Comparison of ENCODE assay signal across 25 mouse cellular contexts in genomic region chr9:3330737-3331384, GRCm38 (mm10). TPM values are rescaled to one million over a fixed set of nuclear protein-coding genes. Genes with fewer than 3 reads are reported as not detected.
DNase-seq lines count a peak whose midpoint lies in the region; ATAC-seq and TF ChIP-seq lines count a peak whose summit lies in the region.
"Had no signal": no experiment of that assay in that cellular context is flagged by ENCODE, and none has a peak within 500 bp of the region (broad histone marks: within the 10 kb centered on the region; RNA-seq: fewer than 3 reads in every experiment).

No protein-coding gene starts in this region.

- 0 out of 2 replicates have a peak overlapping the region, but pooled peaks have one; percentile 1 for H3K9ac ChIP-seq in MEL (ENCODE audit: control insufficient read depth, low read depth, low read length, poor library complexity, severe bottlenecking)
- 0 out of 2 replicates have a peak overlapping the region, but pooled peaks have one; percentile 5 for H3K9ac ChIP-seq in liver, embryonic 11.5 days (ENCODE audit: low read depth, low read length)
- no peak overlapping the region for H3K9ac ChIP-seq in liver, postnatal 0 days (replicated peaks)
- H3K9ac ChIP-seq: embryonic facial prominence, embryonic 13.5 days; heart, embryonic 15.5 days; hindbrain, embryonic 13.5 days; lung, embryonic 15.5 days; midbrain, embryonic 13.5 days had no signal

- TF ChIP-seq RAD21 in MEL (IDR thresholded peaks at IDR 0.05; ENCODE audit: low read depth, low read length) = no peak

- no peak for TF ChIP-seq CTCF in MEL (IDR thresholded peaks at IDR 0.05 in 2 of 3, conservative IDR thresholded peaks at IDR 0.05 in 1 of 3; ENCODE audit: control insufficient read depth in 1 of 3, insufficient read depth in 1 of 3, low read depth in 2 of 3, low read length in 3 of 3, poor library complexity in 1 of 3, severe bottlenecking in 1 of 3)
- no peak for TF ChIP-seq CTCF in liver, postnatal 0 days (IDR thresholded peaks at IDR 0.05; ENCODE audit: low read depth)

- DNase-seq in MEL (ENCODE audit: low read depth, low spot score) = peak; percentile 89
- DNase-seq in c-Kit-negative CD71-positive TER-119-positive erythroid progenitor cells, embryonic 14.5 days (ENCODE audit: low read depth, low spot score) = peak; percentile 68
- DNase-seq in liver, embryonic 11.5 days (ENCODE audit: low spot score) = peak; percentile 34
- DNase-seq in liver, postnatal 0 days = peak; percentile 29
- no peak for DNase-seq in frontal cortex, postnatal 36 days (ENCODE audit: low spot score in 2 of 2)
- DNase-seq in frontal cortex, adult 2 months (ENCODE audit: extremely low spot score in 1 of 2, low spot score in 1 of 2) = no peak
- DNase-seq in left cerebral cortex, postnatal 4 days = no peak
- DNase-seq: adrenal gland, postnatal 36 days; cerebellum, adult 2 months; cerebellum, postnatal 25 days; embryo, embryonic 11 days; gastrocnemius, postnatal 36 days; heart, postnatal 36 days; kidney, adult 18-20 months; kidney, postnatal 4 days; layer of hippocampus, adult 9-11 months; thymus, adult 18-20 months; thymus, postnatal 4 days had no signal

- peak overlapping the region; percentile 50 for H3K4me2 ChIP-seq in liver, embryonic 11.5 days
- H3K4me2 ChIP-seq in liver, postnatal 0 days (ENCODE audit: low read depth, low read length) = peak overlapping the region; percentile 42
- H3K4me2 ChIP-seq: embryonic facial prominence, embryonic 13.5 days; heart, embryonic 15.5 days; hindbrain, embryonic 13.5 days; lung, embryonic 15.5 days; midbrain, embryonic 13.5 days had no signal

- H3K27me3 ChIP-seq in MEL (ENCODE audit: control insufficient read depth in 1 of 2, insufficient read depth in 2 of 2, low read length in 2 of 2) = no peaks in the 10 kb centered on the region
- H3K27me3 ChIP-seq in liver, embryonic 11.5 days (replicated peaks; ENCODE audit: control insufficient read depth, insufficient read depth, low read length) = no peaks in the 10 kb centered on the region
- no peaks in the 10 kb centered on the region for H3K27me3 ChIP-seq in liver, postnatal 0 days (ENCODE audit: insufficient read depth, low read length)
- H3K27me3 ChIP-seq: embryonic facial prominence, embryonic 13.5 days; heart, embryonic 15.5 days; hindbrain, embryonic 13.5 days; lung, embryonic 15.5 days; midbrain, embryonic 13.5 days had no signal

- intact Hi-C loops in left cerebral cortex, postnatal 4 days (cut with DNase I) = no loop called here

- peak; percentile 98 to 99 for TF ChIP-seq EP300 in MEL (IDR thresholded peaks at IDR 0.05; ENCODE audit: low read depth in 1 of 2, low read length in 2 of 2)
- TF ChIP-seq EP300 in liver, postnatal 0 days (IDR thresholded peaks at IDR 0.05; ENCODE audit: low read depth) = peak; percentile 99

- ATAC-seq in liver, embryonic 11.5 days (replicated peaks; ENCODE audit: low FRiP score) = peak; percentile 75
- peak; percentile 78 for ATAC-seq in liver, postnatal 0 days
- ATAC-seq: forebrain, embryonic 16.5 days; midbrain, embryonic 13.5 days had no signal

- peaks cover 5% of the 10 kb centered on the region for H3K79me2 ChIP-seq in MEL (ENCODE audit: control insufficient read depth, insufficient read depth, low read length, poor library complexity)

- TF ChIP-seq POLR2A in MEL (IDR thresholded peaks at IDR 0.05; ENCODE audit: control insufficient read depth in 1 of 2, insufficient read depth in 1 of 2, low read depth in 1 of 2, low read length in 2 of 2, poor library complexity in 1 of 2) = no peak

- peaks cover 0 to 55% of the 10 kb centered on the region in 2 experiments; a peak in 2 of 4 replicates for H3K36me3 ChIP-seq in MEL (ENCODE audit: control insufficient read depth in 1 of 2, insufficient read depth in 2 of 2, low read length in 2 of 2)
- H3K36me3 ChIP-seq in liver, embryonic 11.5 days (ENCODE audit: control insufficient read depth, insufficient read depth, low read length) = no peaks in the 10 kb centered on the region
- no peaks in the 10 kb centered on the region for H3K36me3 ChIP-seq in liver, postnatal 0 days (replicated peaks; ENCODE audit: insufficient read depth, low read length)
- H3K36me3 ChIP-seq: embryonic facial prominence, embryonic 13.5 days; heart, embryonic 15.5 days; hindbrain, embryonic 13.5 days; lung, embryonic 15.5 days; midbrain, embryonic 13.5 days had no signal

- no peak overlapping the region for H3K4me3 ChIP-seq in MEL (ENCODE audit: control insufficient read depth in 1 of 2, insufficient read depth in 1 of 2, low read depth in 2 of 2, low read length in 2 of 2)
- H3K4me3 ChIP-seq in liver, embryonic 11.5 days (ENCODE audit: low read depth, low read length) = no peak overlapping the region
- H3K4me3 ChIP-seq in liver, postnatal 0 days (ENCODE audit: low read depth, low read length) = no peak overlapping the region
- H3K4me3 ChIP-seq: embryonic facial prominence, embryonic 13.5 days; heart, embryonic 15.5 days; hindbrain, embryonic 13.5 days; lung, embryonic 15.5 days; midbrain, embryonic 13.5 days had no signal

- H3K27ac ChIP-seq in MEL (ENCODE audit: control insufficient read depth, low read depth, low read length) = peak overlapping the region; percentile 61
- H3K27ac ChIP-seq in liver, embryonic 11.5 days (ENCODE audit: low read depth, low read length) = peak overlapping the region; percentile 78
- peak overlapping the region; percentile 75 for H3K27ac ChIP-seq in liver, postnatal 0 days (ENCODE audit: low read depth)
- H3K27ac ChIP-seq: embryonic facial prominence, embryonic 13.5 days; heart, embryonic 15.5 days; hindbrain, embryonic 13.5 days; lung, embryonic 15.5 days; macrophage; midbrain, embryonic 13.5 days had no signal

- WGBS in liver, embryonic 11.5 days = 68% methylated on average over 3 of the region's 3 CpGs
- WGBS in liver, postnatal 0 days (ENCODE audit: insufficient replicate concordance) = 48% methylated on average over 3 of the region's 3 CpGs

- peaks cover 37 to 39% of the 10 kb centered on the region in 2 experiments for H3K4me1 ChIP-seq in MEL (ENCODE audit: control insufficient read depth in 1 of 2, insufficient read depth in 2 of 2, low read length in 2 of 2)
- peaks cover 8% of the 10 kb centered on the region for H3K4me1 ChIP-seq in liver, embryonic 11.5 days (replicated peaks; ENCODE audit: control insufficient read depth, insufficient read depth, low read length)
- peaks cover 8% of the 10 kb centered on the region; the same call in 1 of the 2 replicates for H3K4me1 ChIP-seq in liver, postnatal 0 days (ENCODE audit: insufficient read depth)
- H3K4me1 ChIP-seq: embryonic facial prominence, embryonic 13.5 days; heart, embryonic 15.5 days; hindbrain, embryonic 13.5 days; lung, embryonic 15.5 days; midbrain, embryonic 13.5 days had no signal

- no peaks in the 10 kb centered on the region for H3K9me3 ChIP-seq in MEL (replicated peaks; ENCODE audit: insufficient read depth, low read length)
- no peaks in the 10 kb centered on the region for H3K9me3 ChIP-seq in liver, embryonic 11.5 days (ENCODE audit: control insufficient read depth, low read length)
- H3K9me3 ChIP-seq in liver, postnatal 0 days (ENCODE audit: low read length) = no peaks in the 10 kb centered on the region
- H3K9me3 ChIP-seq: embryonic facial prominence, embryonic 13.5 days; heart, embryonic 15.5 days; hindbrain, embryonic 13.5 days; lung, embryonic 15.5 days; midbrain, embryonic 13.5 days had no signal

TF ChIP-seq in MEL, 35 proteins besides CTCF, POLR2A, EP300 and RAD21 (continues in another document):
- TF ChIP-seq MXI1 (IDR thresholded peaks at IDR 0.05; ENCODE audit: low read depth, low read length) (no peak; the same call in 1 of the 2 replicates), MYC (IDR thresholded peaks at IDR 0.05; ENCODE audit: low read depth, low read length) (peak; percentile 54; the same call in 1 of the 2 replicates), NRF1 (IDR thresholded peaks at IDR 0.05; ENCODE audit: insufficient read depth, low read depth, low read length, poor library complexity, severe bottlenecking) (no peak), MAZ (IDR thresholded peaks at IDR 0.05; ENCODE audit: low read depth, low read length) (0 out of 2 replicates have a peak, but pooled peaks have one; percentile 64), ZNF384 (IDR thresholded peaks at IDR 0.05; ENCODE audit: low read depth, low read length) (peak; percentile 50; the same call in 1 of the 2 replicates), BHLHE40 (IDR thresholded peaks at IDR 0.05; ENCODE audit: borderline replicate concordance, low read depth, low read length) (no peak), MYB (IDR thresholded peaks at IDR 0.05; ENCODE audit: low read depth, low read length) (peak; percentile 88), ZMIZ1 (IDR thresholded peaks at IDR 0.05; ENCODE audit: low read depth, low read length) (peak; percentile 64), SIN3A (IDR thresholded peaks at IDR 0.05; ENCODE audit: low read length) (peak; percentile 77), TAL1 (IDR thresholded peaks at IDR 0.05; ENCODE audit: low read length) (peak; percentile 99), GATA1 (IDR thresholded peaks at IDR 0.05; ENCODE audit: low read depth, low read length) (peak; percentile 94), ETS1 (IDR thresholded peaks at IDR 0.05; ENCODE audit: low read depth, low read length) (peak; percentile 86), POLR2AphosphoS2 (IDR thresholded peaks at IDR 0.05; ENCODE audit: low read length) (peak; percentile 52; the same call in 1 of the 2 replicates), TCF12 (IDR thresholded peaks at IDR 0.05; ENCODE audit: low read depth, low read length) (peak; percentile 98), RCOR1 (IDR thresholded peaks at IDR 0.05; ENCODE audit: low read depth, low read length) (peak; percentile 92), ZKSCAN1 (IDR thresholded peaks at IDR 0.05; ENCODE audit: low read depth, low read length) (no peak), HCFC1 (IDR thresholded peaks at IDR 0.05; ENCODE audit: low read depth, low read length) (peak; percentile 24), MAX (IDR thresholded peaks at IDR 0.05; ENCODE audit: low read length) (peak; percentile 11; the same call in 1 of the 2 replicates), KAT2A (conservative IDR thresholded peaks at IDR 0.05; ENCODE audit: low read depth, low read length) (no peak; the same call in 1 of the 2 replicates), USF2 (IDR thresholded peaks at IDR 0.05; ENCODE audit: borderline replicate concordance in 1 of 2, insufficient read depth in 1 of 2, low read depth in 1 of 2, low read length in 2 of 2) (no peak)

RNA-seq across cellular contexts. Expression of gene Alkbh8, which starts 4.1 kb away (rescaled TPM):
- 24.6 and 27.3 TPM in 2 replicates for total RNA-seq in MEL (2012; rRNA removed)
- polyA plus RNA-seq in MEL (2012; ENCODE audit: insufficient read depth in 1 of 2, insufficient read length in 2 of 2, low read depth in 1 of 2, low replicate concordance in 2 of 2, missing spikeins in 1 of 2) = 10 to 100 TPM; 29.1 to 47.3 TPM
- polyA plus RNA-seq in liver, embryonic 11.5 days (2014; fragmentation: Nextera tagmentation; extraction: Ambion mirVana) = 35.6 and 39.6 TPM in 2 replicates
- 5.9 and 6.6 TPM in 2 replicates for polyA plus RNA-seq in liver, postnatal 0 days (2015; fragmentation: Nextera tagmentation; extraction: Ambion mirVana)
- polyA plus RNA-seq in frontal cortex, adult 2 months (2012; rRNA removed) = 11.1 and 12.7 TPM in 2 replicates
- 10 to 100 TPM; 61.6 to 61.9 TPM for total RNA-seq in left cerebral cortex, postnatal 4 days (2021)

Comparison
In these comparisons a context has a peak if more than half of its experiments do, and no peak if none do; other contexts are left out.
1. DNase-seq: peak in MEL (single experiment), c-Kit-negative CD71-positive TER-119-positive erythroid progenitor cells, embryonic 14.5 days (single experiment), liver, embryonic 11.5 days (single experiment) and liver, postnatal 0 days (single experiment); none in frontal cortex, postnatal 36 days (0 of 2), frontal cortex, adult 2 months (0 of 2) and left cerebral cortex, postnatal 4 days (single experiment).
2. Peak in every context shown above with its lines, with median percentiles within 50 percentile points of each other: H3K27ac ChIP-seq.